Mouse (Mus musculus) bone marrow macrophage, adult 2 months (primary cell): ENCODE results near the gene Pola2.

ENCODE experiments used
- CTCF ChIP-seq: IDR thresholded peaks from 2 replicates; pipeline ENCODE4 v1.5.1; 2012; ENCODE audit warnings: low read depth, mild to moderate bottlenecking, low read length, moderate library complexity
- POLR2A ChIP-seq: IDR thresholded peaks from 2 replicates; pipeline ENCODE4 v1.6.1; 2012; ENCODE audit warnings: mild to moderate bottlenecking, low read depth, low read length, borderline replicate concordance

DNA sequence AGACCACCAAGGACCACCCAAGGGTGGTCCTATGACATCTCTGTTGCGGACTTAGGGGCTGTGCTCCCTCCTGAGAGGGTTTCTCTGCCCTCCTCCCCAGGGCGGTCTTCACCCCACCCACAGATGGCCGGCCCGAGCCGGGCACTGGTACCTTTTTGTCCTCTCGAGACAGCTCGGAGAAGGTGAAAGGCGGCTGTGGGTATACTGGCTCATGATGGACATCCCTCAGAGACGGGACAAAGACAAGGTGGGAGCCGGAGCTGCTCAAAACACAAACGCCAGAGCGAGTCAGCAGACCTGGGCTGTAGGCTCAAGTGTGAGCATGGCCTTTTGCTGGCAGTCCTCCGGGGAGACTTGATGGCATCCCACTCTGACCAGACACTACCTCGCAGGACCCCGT, 20.6 kb downstream of the Pola2 start:
- no peak for TF ChIP-seq CTCF
- no peak for TF ChIP-seq POLR2A
